Mouse (Mus musculus): ENCODE data around the gene Acot5. TPM values are rescaled to one million over a fixed set of nuclear protein-coding genes. Genes with fewer than 3 reads are reported as not detected.

Acot5 gene
- total RNA-seq (2023) = not detected

GRCm38 (mm10) chr12:84068986-84069385, at the start of gene Acot5:
Acot5 (plus strand) TSS chr12:84069325.

GRCm38 (mm10) chr12:84038241-84038640, 30.9 kb upstream of the Acot5 start, which contains the start of gene Acot4:
Acot4 (plus strand) TSS chr12:84038379.

GRCm38 (mm10) chr12:84038691-84039111, 30.4 kb upstream of the Acot5 start, which contains the start of gene Gm49366:
Gm49366 (plus strand) TSS chr12:84038935.

GRCm38 (mm10) chr12:84051937-84052474, 17.1 kb upstream of the Acot5 start, which contains the start of gene Acot3:
Acot3 (plus strand) TSS chr12:84052144.

GRCm38 (mm10) chr12:84100604-84101492, 31.7 kb downstream of the Acot5 start, which contains the start of gene Acot6:
Acot6 (plus strand) TSS chr12:84100654.

GRCm38 (mm10) chr12:84114153-84114994, 45.2 kb downstream of the Acot5 start, which contains the start of gene Dnal1:
Dnal1 (plus strand) TSS chr12:84114366.

Other genes with a start within 250 kb of the Acot5 start
- gene Numb, start 147.4 kb upstream of the Acot5 start, total RNA-seq (2023) = 72.2 TPM
- 25.4 TPM for gene Riox1, start 118.7 kb upstream of the Acot5 start, total RNA-seq (2023)
- not detected for gene Heatr4, start 84.5 kb upstream of the Acot5 start, total RNA-seq (2023)
- gene Acot2, start 81.5 kb upstream of the Acot5 start, total RNA-seq (2023) = 90.3 TPM
- gene Acot1, start 59.8 kb upstream of the Acot5 start, total RNA-seq (2023) = 6.3 TPM
- 0.12 TPM for gene Acot4, start 30.9 kb upstream of the Acot5 start, total RNA-seq (2023)
- not detected for gene Gm49366, start 30.4 kb upstream of the Acot5 start, total RNA-seq (2023)
- not detected for gene Acot3, start 17.2 kb upstream of the Acot5 start, total RNA-seq (2023)
- gene Acot6, start 31.3 kb downstream of the Acot5 start, total RNA-seq (2023) = 2.2 TPM
- 0.33 TPM for gene Dnal1, start 45.0 kb downstream of the Acot5 start, total RNA-seq (2023)
- gene Pnma1, start 79.2 kb downstream of the Acot5 start, total RNA-seq (2023) = 11.9 TPM
- 163 TPM for gene Elmsan1, start 149.6 kb downstream of the Acot5 start, total RNA-seq (2023)
- 15.2 TPM for gene Ptgr2, start 215.9 kb downstream of the Acot5 start, total RNA-seq (2023)
- 63.9 TPM for gene Zfp410, start 247.5 kb downstream of the Acot5 start, total RNA-seq (2023)